Comparison of ENCODE assay signal across 1 mouse cellular context in genomic region chr7:30501159-30501558, GRCm38 (mm10).
TF ChIP-seq lines count a peak whose summit lies in the region.

No protein-coding gene starts in this region.

TF ChIP-seq in CH12.LX, 34 proteins besides CTCF, POLR2A, EP300 and RAD21:
- peak; percentile 38 for TF ChIP-seq SMC3 (IDR thresholded peaks at IDR 0.05; ENCODE audit: low read depth, low read length)
